Mouse (Mus musculus) C2C12 (cell line): Measurements from ENCODE around the gene Hnrnpk. TPM values are rescaled to one million over a fixed set of nuclear protein-coding genes. Genes with fewer than 3 reads are reported as not detected.

Experiments
- H3K27me3 ChIP-seq: one replicate; pipeline ENCODE4 v1.6.1; 2011; ENCODE audit not compliant: control insufficient read depth, insufficient read depth, insufficient read length
- H3K36me3 ChIP-seq: one replicate; pipeline ENCODE4 v1.6.1; 2011; ENCODE audit not compliant: control insufficient read depth, insufficient read depth
- H3K4me3 ChIP-seq: one replicate; pipeline ENCODE4 v1.5.1; 2011; ENCODE audit warnings: mild to moderate bottlenecking, control low read depth; ENCODE audit not compliant: poor library complexity, insufficient read depth, severe bottlenecking
- H3K79me2 ChIP-seq: one replicate; pipeline ENCODE4 v1.6.1; 2011; ENCODE audit not compliant: control insufficient read depth, insufficient read depth
- H3K79me3 ChIP-seq: one replicate; pipeline ENCODE4 v1.6.1; 2011; ENCODE audit warnings: low read depth, control low read depth
- H3ac ChIP-seq: one replicate; pipeline ENCODE3; 2011; ENCODE audit warnings: low read depth; ENCODE audit not compliant: control insufficient read depth, insufficient read length
- CEBPB ChIP-seq: IDR thresholded peaks from one replicate; pipeline ENCODE4 v1.6.1; 2011; ENCODE audit warnings: low read depth, mild to moderate bottlenecking, control low read depth, moderate library complexity
- CTCF ChIP-seq: IDR thresholded peaks from one replicate; pipeline ENCODE4 v1.5.1; 2011; ENCODE audit not compliant: control insufficient read depth, insufficient read depth, insufficient read length
- FOSL1 ChIP-seq: IDR thresholded peaks from one replicate; pipeline ENCODE4 v1.8.0; 2011; ENCODE audit warnings: mild to moderate bottlenecking, low read length; ENCODE audit not compliant: poor library complexity, insufficient read depth, severe bottlenecking
- MAX ChIP-seq: IDR thresholded peaks from one replicate; pipeline ENCODE4 v1.6.1; 2011; ENCODE audit warnings: mild to moderate bottlenecking, control low read depth
- MYOD1 ChIP-seq: IDR thresholded peaks from one replicate; pipeline ENCODE4 v1.6.1; 2011; ENCODE audit warnings: low read depth; ENCODE audit not compliant: control insufficient read depth, insufficient read length
- MYOG ChIP-seq: IDR thresholded peaks from one replicate; pipeline ENCODE4 v1.6.1; 2011; ENCODE audit not compliant: control insufficient read depth, insufficient read length; ENCODE audit errors: extremely low read depth
- USF1 ChIP-seq: IDR thresholded peaks from one replicate; pipeline ENCODE4 v1.6.1; 2011; ENCODE audit warnings: low read depth, mild to moderate bottlenecking, control low read depth, moderate library complexity
- microRNA-seq: library from miRNA; unstranded; fragments of <30 nt; microRNA quantifications from one replicate; pipeline ENCODE4, GENCODE M21; 2019; ENCODE audit warnings: borderline microRNAs expressed
- polyA plus RNA-seq: library from polyadenylated mRNA; unstranded; fragments of >200 nt; fragmentation: generic; extraction: Trizol; gene quantifications from one replicate; pipeline ENCODE4 v1.2.1, GENCODE M21; 2012; ENCODE audit warnings: missing spikeins

The Hnrnpk gene
- polyA plus RNA-seq, 1 experiment, result 370 TPM

- Histone ChIP-seq H3K4me3 (no peak overlapping the region), H3ac (no peak overlapping the region), H3K36me3 (no peaks in the 10 kb centered on the region), H3K27me3 (no peaks in the 10 kb centered on the region), H3K79me2 (no peaks in the 10 kb centered on the region), H3K79me3 (no peaks in the 10 kb centered on the region)
- TF ChIP-seq MYOD1, result no peak
- TF ChIP-seq FOSL1, result no peak
- TF ChIP-seq MAX, result no peak
- TF ChIP-seq CEBPB, result no peak
- no peak for TF ChIP-seq CTCF
- TF ChIP-seq MYOG, result no peak
- no peak for TF ChIP-seq USF1
Measured at GRCm38 (mm10) chr13:58359304-58359653, 43.9 kb downstream of the Hnrnpk start.

DNA sequence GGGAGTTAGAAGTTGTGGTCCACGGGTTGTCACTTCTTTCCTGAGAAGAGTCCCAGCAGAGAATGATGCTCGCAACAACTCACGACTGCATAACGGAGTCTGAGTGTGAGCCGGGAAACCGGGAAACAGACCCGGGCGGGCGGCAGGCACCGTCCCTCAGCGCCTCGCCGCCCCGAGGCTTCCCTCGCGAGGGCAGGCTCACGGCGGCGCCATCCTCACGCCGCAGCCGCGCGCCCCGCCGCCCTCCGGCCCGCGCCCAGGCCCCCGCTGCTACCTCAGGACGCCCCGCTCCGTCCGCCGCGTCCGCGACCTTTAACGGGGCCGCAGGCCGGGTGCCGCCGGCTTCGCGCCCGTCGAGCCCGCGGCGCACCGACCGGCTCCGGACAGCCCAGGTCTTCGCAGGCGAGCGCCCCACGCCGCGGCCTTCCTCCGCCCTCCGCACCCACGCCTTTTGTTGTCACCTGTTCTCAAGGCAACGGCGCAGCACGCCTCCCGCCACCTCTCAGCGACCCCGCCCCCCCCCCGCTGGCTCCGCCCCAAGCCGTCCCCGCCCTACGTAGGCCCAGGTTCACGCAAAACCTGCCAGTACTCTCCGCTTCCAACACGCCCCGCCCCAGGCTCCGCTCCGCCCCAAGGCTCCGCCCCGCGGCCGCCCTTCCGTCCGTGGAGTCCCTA is 44.4 kb downstream of the Hnrnpk start, which contains the start of gene Kif27:
Gene Kif27 (minus strand): TSS at position 494 of the 675 bp plus-strand sequence.
- no peaks in the 10 kb centered on the region for H3K36me3 ChIP-seq
- H3K4me3 ChIP-seq, result peak within 1 kb of the TSS; percentile 6
- no peaks in the 10 kb centered on the region for H3K79me2 ChIP-seq
- TF ChIP-seq MYOD1 (no peak), CTCF (no peak), FOSL1 (no peak)
- peak within 1 kb of the TSS; percentile 19 for H3ac ChIP-seq
- H3K79me3 ChIP-seq, result no peaks in the 10 kb centered on the region
- H3K27me3 ChIP-seq, result no peaks in the 10 kb centered on the region

DNA sequence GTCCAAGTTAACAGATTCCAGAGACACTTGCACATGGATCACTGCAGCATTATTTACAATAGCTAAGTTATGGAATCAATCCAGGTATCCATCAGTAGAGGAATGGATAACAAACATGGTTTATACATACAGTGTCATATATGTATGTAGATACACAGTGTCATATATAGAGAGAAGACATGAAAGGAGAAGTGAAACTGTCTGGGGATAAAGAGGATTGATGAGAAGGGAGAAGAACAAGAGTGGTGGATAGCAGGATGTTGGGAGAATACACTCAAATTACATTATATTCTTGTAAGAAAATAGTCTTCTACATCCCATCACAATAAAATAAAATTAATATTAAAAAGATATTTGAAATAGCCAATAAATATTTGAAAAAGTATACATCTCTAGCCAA is 50.1 kb downstream of the Hnrnpk start:
- Histone ChIP-seq H3K79me3 (no peaks in the 10 kb centered on the region), H3K36me3 (no peaks in the 10 kb centered on the region), H3K27me3 (no peaks in the 10 kb centered on the region), H3ac (no peak overlapping the region), H3K79me2 (no peaks in the 10 kb centered on the region), H3K4me3 (no peak overlapping the region)
- TF ChIP-seq CTCF (no peak), USF1 (no peak), MYOG (no peak), FOSL1 (no peak)

DNA sequence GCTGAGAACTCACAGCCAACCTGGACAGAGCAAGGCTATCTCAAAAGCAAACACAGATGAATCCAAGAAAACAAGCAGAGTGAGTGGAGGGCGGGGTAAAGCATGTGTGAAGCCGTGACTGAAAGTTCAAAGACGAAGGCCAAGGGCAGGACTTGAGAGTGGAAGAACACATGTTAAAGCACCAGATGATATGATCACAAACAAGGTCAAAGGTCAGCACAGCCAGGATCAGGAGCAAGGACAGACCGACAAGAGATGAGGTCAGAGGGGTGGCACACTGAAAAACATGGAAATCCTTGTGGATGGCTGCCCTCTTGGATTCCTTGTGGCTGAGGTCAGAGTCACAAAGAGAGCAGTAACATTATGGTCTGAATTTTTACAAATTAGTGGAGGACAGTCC is 52.5 kb downstream of the Hnrnpk start:
- H3ac ChIP-seq, result no peak overlapping the region
- TF ChIP-seq USF1 (no peak), CEBPB (no peak), MYOG (no peak), MAX (no peak), CTCF (no peak), MYOD1 (no peak), FOSL1 (no peak)
- H3K79me3 ChIP-seq, result no peaks in the 10 kb centered on the region
- H3K79me2 ChIP-seq, result no peaks in the 10 kb centered on the region
- no peaks in the 10 kb centered on the region for H3K27me3 ChIP-seq
- no peak overlapping the region for H3K4me3 ChIP-seq
- H3K36me3 ChIP-seq, result no peaks in the 10 kb centered on the region

DNA sequence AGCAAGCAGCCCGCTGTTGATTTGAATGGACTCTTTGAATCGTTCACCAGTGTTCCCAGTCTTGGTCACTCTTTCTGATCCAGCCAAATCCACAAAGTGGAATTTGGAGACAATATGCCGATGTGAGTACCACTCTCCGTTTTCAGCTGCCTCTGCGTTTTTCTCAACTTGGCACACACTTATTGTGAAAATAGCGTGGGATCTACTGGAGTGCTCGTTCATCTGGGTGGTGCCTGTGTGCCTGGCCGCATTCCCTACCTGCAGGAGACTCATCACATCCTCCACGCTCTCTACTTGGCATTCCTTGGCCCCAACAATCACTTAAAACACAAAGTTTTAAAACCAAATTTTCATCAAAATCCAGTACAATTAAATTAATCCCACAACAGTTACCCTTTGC is 58.6 kb downstream of the Hnrnpk start:
- H3K27me3 ChIP-seq, result peaks cover 11% of the 10 kb centered on the region
- H3K79me3 ChIP-seq, result no peaks in the 10 kb centered on the region
- TF ChIP-seq FOSL1 (no peak), MAX (no peak), MYOG (no peak), CTCF (no peak), USF1 (no peak), MYOD1 (no peak), CEBPB (no peak)
- H3K4me3 ChIP-seq, result no peak overlapping the region
- no peak overlapping the region for H3ac ChIP-seq
- H3K79me2 ChIP-seq, result no peaks in the 10 kb centered on the region
- H3K36me3 ChIP-seq, result no peaks in the 10 kb centered on the region

Small RNA genes within 50 kb of the gene (microRNA-seq; reads per million reads assigned to microRNA genes)
- gene Mir7-1, result 197 reads per million, percentile 78 among the genes with 10 or more reads in this experiment

Other genes with a start within 250 kb of the Hnrnpk start
- gene Idnk, start 245.7 kb downstream of the Hnrnpk start, polyA plus RNA-seq, result 11.7 TPM
- 60.0 TPM for gene Ubqln1, start 187.7 kb downstream of the Hnrnpk start, polyA plus RNA-seq
- 12.2 TPM for gene Gkap1, start 127.6 kb downstream of the Hnrnpk start, polyA plus RNA-seq
- gene Kif27, start 44.2 kb downstream of the Hnrnpk start, polyA plus RNA-seq, result 0.01 TPM
- gene 2210016F16Rik, start 18.1 kb downstream of the Hnrnpk start, polyA plus RNA-seq, result 3.4 TPM
- 5.9 TPM for gene Rmi1, start 1.1 kb downstream of the Hnrnpk start, polyA plus RNA-seq
- not detected for gene Slc28a3, start 207.5 kb upstream of the Hnrnpk start, polyA plus RNA-seq